Mouse (Mus musculus) small intestine, adult 2 months (tissue): ENCODE data around the gene Samd4.

Experiments used
- CTCF ChIP-seq: fragments of 200-500 bp; IDR thresholded peaks from 2 replicates; pipeline ENCODE4 v1.5.1; 2012; ENCODE audit warnings: low read depth, mild to moderate bottlenecking, control low read depth, inconsistent platforms, low read length, moderate library complexity, mixed read lengths; ENCODE audit not compliant: insufficient replicate concordance, insufficient read length; ENCODE audit errors: extremely low read depth
- POLR2A ChIP-seq: fragments of 200-500 bp; IDR thresholded peaks from 2 replicates; pipeline ENCODE4 v1.6.1; 2012; ENCODE audit warnings: low read depth, mild to moderate bottlenecking, control low read depth, inconsistent platforms, low read length, moderate library complexity

GRCm38 (mm10) chr14:46849769-46850168, 32.9 kb upstream of the Samd4 start:
- no peak for TF ChIP-seq CTCF
- TF ChIP-seq POLR2A = no peak
